Mouse (Mus musculus): ENCODE measurements around the gene Slc8a1.

DNA sequence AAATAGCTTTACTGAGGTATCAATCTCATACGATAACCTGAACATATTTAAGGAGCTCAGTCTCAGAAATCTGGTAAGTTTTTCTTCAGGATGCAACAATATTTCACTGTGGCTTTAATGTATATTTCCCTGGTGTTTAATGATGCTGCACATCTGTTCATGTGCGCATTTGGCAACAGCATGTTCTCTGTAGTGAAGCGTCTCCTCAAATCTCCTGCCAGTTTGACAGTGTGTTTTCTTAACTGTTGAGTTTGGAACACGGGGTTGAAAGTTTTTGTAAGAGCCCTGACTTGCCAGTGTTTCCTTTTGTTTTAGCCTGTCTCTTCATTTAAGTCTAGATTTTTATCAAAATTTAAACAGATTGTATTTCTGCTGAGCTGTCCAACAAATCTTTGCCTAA lies 190.2 kb downstream of the Slc8a1 start:
- no peak for TF ChIP-seq FLI1 (IDR thresholded peaks at IDR 0.05; ENCODE audit: low read length)
- no peak for TF ChIP-seq GATA1 (IDR thresholded peaks at IDR 0.05; ENCODE audit: borderline replicate concordance, low read length)
